Mouse (Mus musculus) stomach, embryonic 16.5 days (tissue): ENCODE results near the gene Slc6a11. TPM values are rescaled to one million over a fixed set of nuclear protein-coding genes. Genes with fewer than 3 reads are reported as not detected.

Source experiments
- polyA plus RNA-seq: library from polyadenylated mRNA; unstranded; fragments of >200 nt; fragmentation: Nextera tagmentation; extraction: Ambion mirVana; gene quantifications from 2 replicates; pipeline ENCODE4 v1.2.1, GENCODE M21; 2015

Slc6a11 gene
- polyA plus RNA-seq, 1 experiment from 2014 or later: 0.79 TPM

Other genes with a start within 250 kb of the Slc6a11 start
- 0.97 and 1.0 TPM in 2 replicates for gene Atp2b2, start 88.6 kb upstream of the Slc6a11 start, polyA plus RNA-seq
- 0.26 TPM in 1 of 2 replicates, not detected in the other for gene Slc6a1, start 151.4 kb downstream of the Slc6a11 start, polyA plus RNA-seq